Mouse (Mus musculus) kidney, adult 2 months (tissue): ENCODE measurements around the gene Pgpep1.

ENCODE experiments used
- CTCF ChIP-seq: fragments of 200-500 bp; conservative IDR thresholded peaks from 2 replicates; pipeline ENCODE4 v1.5.1; 2011; ENCODE audit warnings: low read depth, mild to moderate bottlenecking, control low read depth, low read length, moderate library complexity, mixed read lengths; ENCODE audit not compliant: insufficient read depth, insufficient read length
- POLR2A ChIP-seq: fragments of 200-500 bp; IDR thresholded peaks from one replicate; pipeline ENCODE4 v1.6.1; 2011; ENCODE audit warnings: low read depth, low read length, control low read depth

DNA sequence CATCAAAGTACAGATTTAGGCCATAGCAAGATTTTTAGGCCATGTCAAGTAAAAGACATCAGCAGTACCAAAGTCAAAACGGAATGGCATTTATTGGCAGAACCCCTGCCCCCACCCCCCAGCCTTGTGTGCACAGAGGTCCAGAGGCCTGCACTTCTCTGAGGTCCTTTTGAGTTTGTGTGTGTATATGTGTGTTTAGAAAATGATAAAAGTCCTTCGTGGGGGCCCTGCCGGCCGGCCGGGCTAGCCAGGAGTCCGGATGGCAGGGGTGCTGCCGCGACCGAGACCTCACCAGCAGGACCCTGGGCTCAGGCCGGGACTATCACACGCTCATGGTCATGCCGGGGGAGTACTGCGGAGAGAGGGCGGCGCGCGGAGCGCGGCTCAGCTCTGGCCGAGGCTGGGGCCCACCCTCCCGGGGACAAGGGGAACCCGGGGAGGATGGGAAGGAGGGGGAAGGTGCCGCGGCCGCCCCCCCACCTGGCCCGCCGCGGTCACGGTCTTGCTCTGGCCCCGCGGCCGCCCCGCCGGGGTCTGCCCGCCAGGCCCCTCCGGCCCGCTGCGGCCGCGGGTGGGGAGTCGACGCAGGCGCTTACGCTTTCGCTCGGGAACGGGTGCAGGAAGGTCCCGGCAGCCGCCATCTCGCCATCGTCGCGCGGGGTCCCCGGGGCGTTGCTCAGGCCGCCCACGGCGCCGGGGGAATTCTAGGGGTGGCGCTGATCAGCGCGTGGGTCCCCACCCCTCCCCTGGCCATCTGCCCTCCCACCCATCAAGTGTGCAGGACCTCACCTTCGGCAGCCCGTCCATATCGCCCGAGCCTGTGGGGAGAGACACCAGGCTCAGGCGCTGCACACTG is 62.5 kb downstream of the Pgpep1 start:
- TF ChIP-seq CTCF = no peak
- no peak for TF ChIP-seq POLR2A
